Mouse (Mus musculus) CH12F3 (cell line): ENCODE measurements around the gene Lsm7.
"Not testable (repeated sequence)": the region's sequence is repeated elsewhere in the genome, so short reads cannot be mapped to it uniquely, and the experiment has no call there.

Experiments used
- in situ Hi-C: fragments of 300-500 bp; cut with MboI; formaldehyde crosslinking; loops from 2 replicates; pipeline ENCODE4 v1.14.3; 2020; ENCODE audit warnings: low sequenced_read_pairs

The Lsm7 gene

DNA sequence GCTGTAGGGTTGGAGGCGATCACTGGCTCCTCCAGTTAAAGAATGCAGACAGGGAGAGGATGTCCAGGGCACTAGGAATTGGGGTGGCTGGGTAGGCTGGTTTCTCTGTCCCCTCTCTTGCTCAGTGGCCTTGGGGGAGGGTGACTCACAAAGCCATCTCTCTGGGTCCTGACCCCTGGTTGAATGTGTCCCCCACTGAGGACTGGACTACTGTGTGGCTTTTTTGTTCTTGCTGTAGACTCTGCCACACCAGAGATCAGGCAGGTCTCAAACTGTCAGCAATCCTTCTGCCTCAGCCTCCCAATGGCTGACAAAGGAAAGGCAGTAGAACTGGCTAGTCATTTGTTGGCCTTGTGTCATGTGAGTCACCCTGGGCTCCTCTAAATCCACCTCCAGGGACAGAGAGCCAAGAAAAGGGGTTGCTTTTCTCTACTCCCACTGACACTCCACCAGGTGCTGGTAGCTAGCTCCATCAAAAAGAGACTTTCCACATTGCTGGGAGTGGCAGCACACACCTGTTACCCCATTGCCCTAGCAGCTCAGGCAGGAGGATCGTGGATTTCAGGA lies 16.6 kb downstream of the Lsm7 start:
- in situ Hi-C loops = no loop called here

DNA sequence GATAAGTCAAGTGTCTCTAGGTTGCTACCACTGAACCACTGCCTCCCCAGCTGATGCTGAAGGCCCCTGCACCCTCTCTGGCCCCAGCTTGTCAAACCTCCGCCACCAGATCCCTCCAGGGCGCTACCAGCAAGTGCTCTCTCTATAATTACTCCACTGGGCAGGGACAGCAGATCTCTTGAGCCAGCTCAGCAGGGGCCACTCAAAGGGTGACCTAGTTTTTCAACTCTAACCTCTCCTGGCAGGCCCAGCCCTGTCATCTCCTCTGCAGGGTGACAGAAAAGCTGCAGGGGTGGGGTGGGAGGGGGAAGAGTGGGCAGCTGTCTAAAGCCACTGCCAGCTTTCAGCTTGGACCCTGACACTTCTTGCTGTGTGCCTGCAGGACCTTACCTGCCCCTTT lies 17.2 kb downstream of the Lsm7 start:
- in situ Hi-C loops = no loop called here

- in situ Hi-C loops = no loop called here
These were observed 18.0 kb downstream of the Lsm7 start for GRCm38 (mm10) chr10:80836949-80837379.

GRCm38 (mm10) chr10:80835617-80836016 lies 19.4 kb downstream of the Lsm7 start:
- in situ Hi-C loops = no loop called here

DNA sequence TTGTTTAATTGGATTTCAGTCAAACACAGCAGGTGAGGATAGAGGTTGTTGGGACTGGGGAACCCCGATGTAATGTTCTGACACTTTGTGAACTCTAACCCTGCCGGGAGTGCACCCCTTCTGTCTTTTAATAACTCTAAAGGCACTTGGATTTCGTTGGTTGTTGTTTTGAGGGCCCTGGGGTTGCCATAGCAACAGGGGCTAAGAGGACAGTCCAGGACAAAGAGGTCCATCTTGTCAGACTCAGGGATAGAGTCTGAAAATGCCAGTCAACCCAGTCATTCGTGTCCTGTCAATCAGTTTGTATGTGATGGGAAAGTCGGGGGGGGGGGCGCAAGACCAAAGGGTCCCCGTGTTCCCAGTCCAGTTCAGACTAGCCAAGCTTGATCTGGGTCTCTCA lies 22.2 kb downstream of the Lsm7 start:
- in situ Hi-C loops = no loop called here

DNA sequence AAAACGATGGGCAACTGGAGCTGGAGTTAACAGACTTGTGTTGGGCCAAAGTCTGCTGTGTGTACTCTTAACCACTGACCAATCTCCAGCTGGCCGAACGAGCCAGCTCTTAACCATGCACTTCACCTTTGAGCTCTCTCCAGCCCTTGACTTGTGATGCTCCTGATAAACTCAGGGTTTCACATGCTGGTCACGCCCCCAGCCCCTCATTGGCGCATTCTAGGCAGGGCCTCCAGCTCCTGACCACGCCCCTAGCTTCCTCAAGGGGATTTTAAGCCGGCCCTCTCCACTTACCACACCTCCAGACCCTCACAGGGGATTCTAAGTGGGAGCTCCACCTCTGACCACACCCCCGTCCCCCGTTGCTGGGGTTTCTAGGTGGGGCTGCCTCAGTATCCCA lies 23.9 kb downstream of the Lsm7 start:
- in situ Hi-C loops = no loop called here

DNA sequence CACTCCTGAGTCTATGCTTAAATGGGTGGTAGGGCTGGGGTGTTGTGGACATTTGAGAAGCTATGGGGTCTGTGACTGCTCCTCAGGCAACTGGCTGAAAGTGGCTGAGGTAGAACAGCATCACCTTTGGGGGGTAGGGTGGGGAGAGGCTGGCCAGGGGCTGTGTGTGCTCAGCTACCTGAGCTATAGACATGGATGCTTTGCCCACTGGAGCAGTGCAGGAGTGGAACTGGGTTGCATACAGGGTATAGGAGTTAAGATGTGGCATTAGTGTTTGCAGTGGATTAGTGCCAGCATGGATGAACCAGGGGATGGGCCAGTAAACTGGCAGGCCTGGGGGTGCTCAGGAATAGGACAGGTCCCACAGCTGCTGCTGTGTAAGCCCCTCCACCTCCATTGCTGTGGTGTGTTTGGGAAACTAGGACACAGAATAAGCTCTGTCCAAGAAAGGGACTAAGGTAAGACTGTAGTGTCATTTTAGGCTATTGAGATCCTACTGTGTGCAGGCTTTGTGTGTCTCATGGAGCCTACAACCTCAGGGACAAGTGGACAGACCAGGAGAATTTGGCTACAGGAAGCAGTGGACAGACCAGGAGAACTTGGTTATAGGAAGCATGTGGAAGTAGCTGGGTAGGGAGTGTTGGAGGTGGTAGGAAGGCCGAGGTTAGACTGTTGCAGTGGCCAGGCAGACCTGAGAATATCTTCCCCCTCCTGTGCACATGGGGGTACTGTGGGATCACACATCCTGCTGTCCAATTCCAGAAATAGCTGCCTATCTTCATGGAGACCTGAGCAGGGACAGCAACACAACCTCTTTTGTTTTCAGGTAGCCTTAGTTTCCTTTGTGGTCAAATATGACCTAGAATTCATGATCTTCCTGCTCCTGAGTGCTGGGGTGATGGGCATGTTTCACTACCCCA lies 25.4 kb downstream of the Lsm7 start:
- in situ Hi-C loops = no loop called here

GRCm38 (mm10) chr10:80828587-80828986 lies 26.4 kb downstream of the Lsm7 start:
- in situ Hi-C loops = not testable (repeated sequence)

- in situ Hi-C loops = no loop called here
These were observed 27.1 kb downstream of the Lsm7 start for GRCm38 (mm10) chr10:80827870-80828420.

- in situ Hi-C loops = no loop called here
These were observed 27.7 kb downstream of the Lsm7 start for GRCm38 (mm10) chr10:80827063-80827869.

DNA sequence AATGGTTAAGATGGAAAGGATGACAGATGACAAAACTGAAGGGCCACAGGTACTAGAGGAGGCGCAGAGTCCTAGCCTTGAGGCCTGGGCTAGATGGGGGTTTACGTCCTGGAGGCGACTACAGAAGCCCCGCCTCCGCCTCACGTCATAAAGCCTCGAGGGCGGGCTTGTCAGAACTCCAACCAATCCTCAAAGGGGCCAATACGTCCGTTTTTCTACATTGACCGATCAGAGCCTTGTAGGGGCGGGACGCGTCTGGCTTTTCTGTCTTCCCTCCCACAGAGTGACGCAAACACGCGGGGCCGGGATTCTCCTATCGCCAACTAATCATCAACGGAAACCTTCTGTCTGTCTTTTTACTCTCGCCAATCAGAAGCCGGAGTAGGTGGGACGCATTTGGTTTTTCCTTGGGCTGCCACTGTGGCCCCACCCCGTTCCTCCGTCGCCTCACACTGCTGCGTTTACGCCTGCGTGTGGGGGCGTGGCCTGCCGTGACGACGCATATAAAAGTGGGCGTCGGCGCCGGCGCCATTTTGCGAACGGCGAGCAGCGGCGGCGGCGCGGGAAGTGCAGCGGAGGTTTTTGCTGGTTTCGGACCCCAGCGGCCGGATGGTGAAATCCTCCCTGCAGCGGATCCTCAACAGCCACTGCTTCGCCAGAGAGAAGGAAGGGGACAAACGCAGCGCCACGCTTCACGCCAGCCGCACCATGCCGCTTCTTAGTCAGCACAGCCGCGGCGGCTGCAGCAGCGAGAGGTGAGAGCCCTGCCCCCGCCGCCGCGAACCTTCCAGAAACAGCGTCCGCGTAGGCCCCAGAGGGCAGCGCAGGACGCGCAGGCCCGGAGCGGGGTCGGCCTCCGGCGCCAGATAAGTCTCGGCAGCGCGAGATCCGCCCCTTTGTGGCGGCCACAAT lies 28.6 kb downstream of the Lsm7 start, which contains the start of gene Oaz1:
Gene Oaz1, plus strand, starts transcription at position 506 of the 912 bp plus-strand sequence.
- in situ Hi-C loops = no loop called here

- in situ Hi-C loops = no loop called here
These were observed 30.2 kb downstream of the Lsm7 start for GRCm38 (mm10) chr10:80824827-80825226.

DNA sequence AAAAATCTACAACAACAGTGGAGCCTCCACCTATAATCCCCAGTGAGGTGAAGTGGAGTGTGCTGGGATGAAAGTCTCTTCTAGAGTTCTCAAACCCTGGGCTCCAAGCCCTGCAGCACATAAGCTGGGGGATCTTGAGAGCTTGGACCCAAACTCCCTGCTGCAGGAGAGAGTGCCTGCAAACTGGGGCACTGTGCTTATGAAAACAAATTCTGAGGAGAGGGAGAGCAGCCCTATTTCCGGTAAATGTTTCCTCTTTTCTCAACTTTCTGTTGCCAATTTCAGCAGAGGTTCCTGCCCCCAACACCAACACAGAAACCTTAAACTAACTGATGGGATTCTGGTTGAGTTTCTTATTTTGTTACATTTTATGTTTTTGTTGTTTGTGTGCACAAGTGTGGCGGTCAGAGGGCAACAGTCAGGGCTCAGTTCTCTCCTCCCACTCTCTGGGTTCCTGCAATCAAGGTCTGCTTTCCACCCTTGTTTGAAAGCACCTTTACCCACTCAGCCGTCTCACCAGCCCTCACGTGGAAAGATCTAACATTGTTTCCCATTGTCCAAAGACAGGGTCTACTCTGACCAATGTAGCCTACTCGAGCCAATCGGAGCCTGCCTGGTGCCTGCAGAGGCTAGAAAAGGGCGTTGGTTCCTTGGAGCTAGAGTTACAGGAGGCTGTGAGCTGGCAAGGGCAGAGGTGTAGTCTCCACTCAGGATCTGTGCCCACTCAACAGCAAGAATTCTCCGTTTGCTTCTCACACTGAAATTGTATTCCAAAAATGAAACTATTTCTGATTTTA lies 31.0 kb downstream of the Lsm7 start:
- in situ Hi-C loops = no loop called here

GRCm38 (mm10) chr10:80823316-80823715 lies 31.7 kb downstream of the Lsm7 start:
- in situ Hi-C loops = no loop called here

DNA sequence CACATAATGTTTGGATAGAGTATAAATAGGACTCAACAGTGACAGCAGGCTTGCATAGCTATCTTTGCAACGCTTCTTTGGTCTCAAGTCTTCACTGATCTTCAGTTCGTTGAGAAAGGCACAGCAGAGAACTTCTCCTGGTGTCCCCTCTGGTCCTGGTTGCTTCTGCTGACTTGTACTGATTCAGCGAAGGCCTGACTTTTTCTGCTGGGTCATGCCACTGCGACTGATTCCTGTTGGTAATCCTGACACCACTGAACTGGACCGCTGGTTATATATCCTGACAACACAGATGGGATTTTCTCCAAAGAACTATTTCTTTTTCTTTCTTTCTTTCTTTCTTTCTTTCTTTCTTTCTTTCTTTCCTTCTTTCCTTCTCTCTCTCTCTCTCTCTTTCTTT lies 32.5 kb downstream of the Lsm7 start:
- in situ Hi-C loops = no loop called here

- in situ Hi-C loops = no loop called here
These were observed 33.0 kb downstream of the Lsm7 start for GRCm38 (mm10) chr10:80821991-80822390.

- in situ Hi-C loops = no loop called here
These were observed 35.6 kb downstream of the Lsm7 start for GRCm38 (mm10) chr10:80819406-80819805.

GRCm38 (mm10) chr10:80818599-80819281 lies 36.3 kb downstream of the Lsm7 start:
- in situ Hi-C loops = no loop called here

GRCm38 (mm10) chr10:80817955-80818354 lies 37.1 kb downstream of the Lsm7 start:
- in situ Hi-C loops = not testable (repeated sequence)
